Mouse (Mus musculus) megakaryocyte, embryonic 14.5 days (primary cell): ENCODE measurements at regions not wholly inside any gene's neighbourhood (a gene's known extent, or its start where the extent isn't known, plus 50 kb on each side); places are given as distances from the start of the nearest gene placed in this dataset.

Source experiments
- FLI1 ChIP-seq: IDR thresholded peaks from 2 replicates; pipeline ENCODE4 v1.6.1; 2012; ENCODE audit warnings: low read length, inconsistent platforms, mixed read lengths
- GATA1 ChIP-seq: IDR thresholded peaks from 3 replicates; pipeline ENCODE4 v1.6.1; 2012; ENCODE audit warnings: mixed read lengths, low read length, inconsistent platforms, borderline replicate concordance

- TF ChIP-seq GATA1: no peak
- no peak for TF ChIP-seq FLI1
These were observed 247.6 kb downstream of the Gm11146 start for GRCm38 (mm10) chr16:77354201-77354712.
